Mouse (Mus musculus) C2C12 (cell line): Measurements from ENCODE around the gene Cdk5. TPM values are rescaled to one million over a fixed set of nuclear protein-coding genes. Genes with fewer than 3 reads are reported as not detected.

Experiments
- H3K27me3 ChIP-seq: one replicate; pipeline ENCODE4 v1.6.1; 2011; ENCODE audit not compliant: control insufficient read depth, insufficient read depth, insufficient read length
- H3K36me3 ChIP-seq: one replicate; pipeline ENCODE4 v1.6.1; 2011; ENCODE audit not compliant: control insufficient read depth, insufficient read depth
- H3K4me3 ChIP-seq: one replicate; pipeline ENCODE4 v1.5.1; 2011; ENCODE audit warnings: mild to moderate bottlenecking, control low read depth; ENCODE audit not compliant: poor library complexity, insufficient read depth, severe bottlenecking
- H3K79me2 ChIP-seq: one replicate; pipeline ENCODE4 v1.6.1; 2011; ENCODE audit not compliant: control insufficient read depth, insufficient read depth
- H3K79me3 ChIP-seq: one replicate; pipeline ENCODE4 v1.6.1; 2011; ENCODE audit warnings: low read depth, control low read depth
- H3ac ChIP-seq: one replicate; pipeline ENCODE3; 2011; ENCODE audit warnings: low read depth; ENCODE audit not compliant: control insufficient read depth, insufficient read length
- CEBPB ChIP-seq: IDR thresholded peaks from one replicate; pipeline ENCODE4 v1.6.1; 2011; ENCODE audit warnings: low read depth, mild to moderate bottlenecking, control low read depth, moderate library complexity
- CTCF ChIP-seq: IDR thresholded peaks from one replicate; pipeline ENCODE4 v1.5.1; 2011; ENCODE audit not compliant: control insufficient read depth, insufficient read depth, insufficient read length
- FOSL1 ChIP-seq: IDR thresholded peaks from one replicate; pipeline ENCODE4 v1.8.0; 2011; ENCODE audit warnings: mild to moderate bottlenecking, low read length; ENCODE audit not compliant: poor library complexity, insufficient read depth, severe bottlenecking
- MAX ChIP-seq: IDR thresholded peaks from one replicate; pipeline ENCODE4 v1.6.1; 2011; ENCODE audit warnings: mild to moderate bottlenecking, control low read depth
- MYOD1 ChIP-seq: IDR thresholded peaks from one replicate; pipeline ENCODE4 v1.6.1; 2011; ENCODE audit warnings: low read depth; ENCODE audit not compliant: control insufficient read depth, insufficient read length
- MYOG ChIP-seq: IDR thresholded peaks from one replicate; pipeline ENCODE4 v1.6.1; 2011; ENCODE audit not compliant: control insufficient read depth, insufficient read length; ENCODE audit errors: extremely low read depth
- USF1 ChIP-seq: IDR thresholded peaks from one replicate; pipeline ENCODE4 v1.6.1; 2011; ENCODE audit warnings: low read depth, mild to moderate bottlenecking, control low read depth, moderate library complexity
- polyA plus RNA-seq: library from polyadenylated mRNA; unstranded; fragments of >200 nt; fragmentation: generic; extraction: Trizol; gene quantifications from one replicate; pipeline ENCODE4 v1.2.1, GENCODE M21; 2012; ENCODE audit warnings: missing spikeins

The Cdk5 gene
- polyA plus RNA-seq, 1 experiment = 33.4 TPM

- Histone ChIP-seq H3K4me3 (no peak overlapping the region), H3ac (no peak overlapping the region), H3K79me3 (no peaks in the 10 kb centered on the region), H3K36me3 (peaks cover 5% of the 10 kb centered on the region), H3K79me2 (no peaks in the 10 kb centered on the region), H3K27me3 (no peaks in the 10 kb centered on the region)
- TF ChIP-seq MYOD1 (peak; percentile 87), USF1 (peak; percentile 67), MAX (no peak), FOSL1 (no peak), MYOG (no peak), CEBPB (no peak), CTCF (no peak)
These were observed 13.9 kb downstream of the Cdk5 start for GRCm38 (mm10) chr5:24409466-24409865.

GRCm38 (mm10) chr5:24408651-24409050 lies 14.7 kb downstream of the Cdk5 start:
- no peak overlapping the region for H3K4me3 ChIP-seq
- no peak overlapping the region for H3ac ChIP-seq
- TF ChIP-seq CTCF (no peak), CEBPB (no peak), MYOD1 (no peak), FOSL1 (no peak), MYOG (no peak)
- H3K27me3 ChIP-seq = no peaks in the 10 kb centered on the region
- no peaks in the 10 kb centered on the region for H3K79me3 ChIP-seq
- peaks cover 5% of the 10 kb centered on the region for H3K36me3 ChIP-seq
- H3K79me2 ChIP-seq = no peaks in the 10 kb centered on the region

GRCm38 (mm10) chr5:24405389-24405876 lies 17.9 kb downstream of the Cdk5 start:
- Histone ChIP-seq H3K79me3 (no peaks in the 10 kb centered on the region), H3K79me2 (no peaks in the 10 kb centered on the region), H3K27me3 (no peaks in the 10 kb centered on the region), H3ac (no peak overlapping the region), H3K4me3 (no peak overlapping the region), H3K36me3 (peaks cover 11% of the 10 kb centered on the region)
- TF ChIP-seq CTCF (no peak), MYOG (no peak), MYOD1 (peak; percentile 12), CEBPB (no peak), MAX (peak; percentile 64)

- Histone ChIP-seq H3K4me3 (no peak overlapping the region), H3K79me2 (no peaks in the 10 kb centered on the region), H3K79me3 (no peaks in the 10 kb centered on the region), H3ac (no peak overlapping the region), H3K36me3 (peaks cover 11% of the 10 kb centered on the region), H3K27me3 (no peaks in the 10 kb centered on the region)
- TF ChIP-seq MYOG = no peak
- TF ChIP-seq CEBPB = peak; percentile 43
- peak; percentile 29 for TF ChIP-seq FOSL1
- TF ChIP-seq CTCF = no peak
- no peak for TF ChIP-seq MAX
- TF ChIP-seq MYOD1 = no peak
- TF ChIP-seq USF1 = no peak
These were observed 18.6 kb downstream of the Cdk5 start for GRCm38 (mm10) chr5:24404594-24405360.

- H3K79me3 ChIP-seq = no peaks in the 10 kb centered on the region
- H3K79me2 ChIP-seq = no peaks in the 10 kb centered on the region
- H3K27me3 ChIP-seq = no peaks in the 10 kb centered on the region
- no peak overlapping the region for H3ac ChIP-seq
- TF ChIP-seq CTCF (no peak), USF1 (no peak), MAX (no peak), FOSL1 (no peak), CEBPB (no peak), MYOD1 (no peak), MYOG (no peak)
- no peak overlapping the region for H3K4me3 ChIP-seq
- H3K36me3 ChIP-seq = peaks cover 9% of the 10 kb centered on the region
These were observed 21.4 kb downstream of the Cdk5 start for GRCm38 (mm10) chr5:24401969-24402368.
